Mouse (Mus musculus) heart, embryonic 15.5 days (tissue): ENCODE results near the gene Drg2. TPM values are rescaled to one million over a fixed set of nuclear protein-coding genes. Genes with fewer than 3 reads are reported as not detected.

Source experiments
- ATAC-seq: fragments of 200-750 bp; cut with Nextera tagmentation; replicated peaks from 2 replicates; pipeline ENCODE4 v1.8.0; 2017; ENCODE audit warnings: low read depth, moderate TSS enrichment; ENCODE audit not compliant: insufficient number of reproducible peaks, insufficient read depth, low FRiP score
- H3K27ac ChIP-seq: fragments of 300-500 bp; sonication (generic); 2 replicates; pipeline ENCODE4 v1.5.1; 2015; ENCODE audit warnings: mild to moderate bottlenecking, inconsistent platforms
- H3K27me3 ChIP-seq: fragments of 300-500 bp; sonication (generic); 2 replicates; pipeline ENCODE4 v1.6.1; 2015; ENCODE audit warnings: inconsistent platforms
- H3K36me3 ChIP-seq: fragments of 300-500 bp; sonication (generic); 2 replicates; pipeline ENCODE4 v1.6.1; 2015; ENCODE audit warnings: mild to moderate bottlenecking, inconsistent platforms
- H3K4me1 ChIP-seq: fragments of 300-500 bp; sonication (generic); replicated peaks from 2 replicates; pipeline ENCODE4 v1.6.1; 2015; ENCODE audit warnings: inconsistent platforms
- H3K4me2 ChIP-seq: fragments of 300-500 bp; sonication (generic); 2 replicates; pipeline ENCODE4 v1.6.1; 2015; ENCODE audit warnings: inconsistent platforms, mild to moderate bottlenecking, moderate library complexity
- H3K4me3 ChIP-seq: fragments of 300-500 bp; sonication (generic); 2 replicates; pipeline ENCODE4 v1.5.1; 2015; ENCODE audit warnings: mild to moderate bottlenecking, inconsistent platforms
- H3K9ac ChIP-seq: fragments of 300-500 bp; sonication (generic); 2 replicates; pipeline ENCODE4 v1.6.1; 2015; ENCODE audit warnings: mild to moderate bottlenecking, inconsistent platforms
- H3K9me3 ChIP-seq: fragments of 300-500 bp; sonication (generic); replicated peaks from 2 replicates; pipeline ENCODE4 v1.6.1; 2016; ENCODE audit warnings: inconsistent platforms
- WGBS: fragments of 180-500 bp; shearing (Covaris S2); methylation state at CpG from one replicate; pipeline ENCODE4 v1.1.7; 2015; ENCODE audit warnings: mixed read lengths; 5-methylcytosine and 5-hydroxymethylcytosine counted together
- polyA plus RNA-seq: library from polyadenylated mRNA; unstranded; fragments of >200 nt; fragmentation: Nextera tagmentation; extraction: Ambion mirVana; gene quantifications from 2 replicates; pipeline ENCODE4 v1.2.1, GENCODE M21; 2015

Gene Drg2
- polyA plus RNA-seq, 1 experiment from 2014 or later, result 54.0 TPM

DNA sequence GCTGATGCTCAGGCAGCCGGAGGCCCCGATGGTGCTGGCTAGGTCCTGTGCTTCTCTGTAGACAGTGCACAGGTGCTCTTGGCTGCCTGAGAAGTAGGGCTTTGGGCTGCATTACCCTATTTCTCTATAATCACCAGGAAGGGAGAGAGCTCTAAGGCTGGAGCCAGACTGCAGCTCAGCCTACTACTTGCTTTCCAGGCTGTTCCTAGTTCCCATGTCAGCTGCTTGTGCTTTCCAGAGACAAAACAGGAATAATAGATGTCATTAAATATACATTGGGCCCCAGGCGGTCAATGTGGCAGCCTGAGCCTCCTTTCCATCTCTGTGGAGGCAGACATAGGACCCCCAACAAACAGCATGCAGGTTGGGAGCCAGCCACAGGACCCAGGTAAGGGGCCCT is 14.6 kb downstream of the Drg2 start, which contains the start of gene Myo15:
Myo15 (plus strand) TSS at position 301 of the 400 bp plus-strand sequence.
- no peak within 1 kb of the TSS for H3K9ac ChIP-seq
- peaks cover 51% of the 10 kb centered on the region for H3K36me3 ChIP-seq
- H3K9me3 ChIP-seq, result no peaks in the 10 kb centered on the region
- H3K4me1 ChIP-seq, result 0 out of 2 replicates have a peak, but pooled peaks cover 2% of the 10 kb centered on the region
- no peaks in the 10 kb centered on the region for H3K27me3 ChIP-seq
- no peak for ATAC-seq
- H3K27ac ChIP-seq, result no peak within 1 kb of the TSS
- H3K4me2 ChIP-seq, result no peak within 1 kb of the TSS
- WGBS, result 90% methylated on average over 3 of the region's 3 CpGs
- no peak within 1 kb of the TSS for H3K4me3 ChIP-seq

DNA sequence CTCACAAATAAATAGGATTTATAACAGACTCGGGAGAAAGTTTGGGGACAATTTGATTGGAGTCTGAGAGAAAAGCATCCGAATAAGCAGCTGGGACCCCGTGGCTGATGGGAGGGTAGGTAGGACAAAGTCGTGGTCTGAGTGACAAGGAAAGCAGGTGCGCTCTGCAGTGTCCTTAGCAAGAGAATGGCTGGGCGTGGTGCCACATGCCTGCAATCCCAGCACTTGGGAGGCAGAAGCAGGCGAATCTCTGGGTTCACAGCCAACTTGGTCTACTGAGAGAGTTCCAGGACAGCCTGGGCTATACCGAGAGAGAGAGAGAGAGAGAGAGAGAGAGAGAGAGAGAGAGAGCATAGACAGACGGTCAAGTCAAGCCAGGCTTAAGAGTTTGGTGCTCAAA is 16.4 kb downstream of the Drg2 start:
- Histone ChIP-seq H3K4me2 (no peak overlapping the region), H3K36me3 (peaks cover 35% of the 10 kb centered on the region), H3K4me1 (0 out of 2 replicates have a peak, but pooled peaks cover 2% of the 10 kb centered on the region), H3K27me3 (no peaks in the 10 kb centered on the region), H3K27ac (no peak overlapping the region), H3K9me3 (no peaks in the 10 kb centered on the region), H3K9ac (no peak overlapping the region), H3K4me3 (no peak overlapping the region)
- ATAC-seq, result no peak
- WGBS, result 79% methylated on average over 9 of the region's 9 CpGs

DNA sequence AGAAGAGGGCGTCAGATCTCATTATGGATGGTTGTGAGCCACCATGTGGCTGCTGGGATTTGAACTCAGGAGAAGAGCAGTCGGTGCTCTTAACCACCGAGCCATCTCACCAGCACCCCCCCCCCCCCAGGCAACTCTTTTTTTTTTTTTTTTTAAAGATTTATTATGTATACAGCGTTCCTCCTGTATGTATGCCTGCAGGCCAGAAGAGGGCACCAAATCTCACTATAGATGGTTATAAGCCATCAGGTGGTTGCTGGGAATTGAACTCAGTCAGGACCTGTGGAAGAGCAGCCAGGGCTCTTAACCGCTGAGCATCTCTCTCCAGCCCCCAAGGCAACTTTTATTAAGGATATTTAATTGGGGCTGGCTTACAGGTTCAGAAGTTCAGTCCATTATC is 20.1 kb downstream of the Drg2 start:
- H3K4me3 ChIP-seq, result no peak overlapping the region
- H3K27me3 ChIP-seq, result peaks cover 10% of the 10 kb centered on the region; the same call in 1 of the 2 replicates
- H3K4me1 ChIP-seq, result peaks cover 9% of the 10 kb centered on the region
- peaks cover 2% of the 10 kb centered on the region; the same call in 1 of the 2 replicates for H3K36me3 ChIP-seq
- no peak overlapping the region for H3K27ac ChIP-seq
- no peaks in the 10 kb centered on the region for H3K9me3 ChIP-seq
- WGBS, result 74% methylated on average over 5 of the region's 5 CpGs
- ATAC-seq, result no peak
- no peak overlapping the region for H3K9ac ChIP-seq
- H3K4me2 ChIP-seq, result no peak overlapping the region

DNA sequence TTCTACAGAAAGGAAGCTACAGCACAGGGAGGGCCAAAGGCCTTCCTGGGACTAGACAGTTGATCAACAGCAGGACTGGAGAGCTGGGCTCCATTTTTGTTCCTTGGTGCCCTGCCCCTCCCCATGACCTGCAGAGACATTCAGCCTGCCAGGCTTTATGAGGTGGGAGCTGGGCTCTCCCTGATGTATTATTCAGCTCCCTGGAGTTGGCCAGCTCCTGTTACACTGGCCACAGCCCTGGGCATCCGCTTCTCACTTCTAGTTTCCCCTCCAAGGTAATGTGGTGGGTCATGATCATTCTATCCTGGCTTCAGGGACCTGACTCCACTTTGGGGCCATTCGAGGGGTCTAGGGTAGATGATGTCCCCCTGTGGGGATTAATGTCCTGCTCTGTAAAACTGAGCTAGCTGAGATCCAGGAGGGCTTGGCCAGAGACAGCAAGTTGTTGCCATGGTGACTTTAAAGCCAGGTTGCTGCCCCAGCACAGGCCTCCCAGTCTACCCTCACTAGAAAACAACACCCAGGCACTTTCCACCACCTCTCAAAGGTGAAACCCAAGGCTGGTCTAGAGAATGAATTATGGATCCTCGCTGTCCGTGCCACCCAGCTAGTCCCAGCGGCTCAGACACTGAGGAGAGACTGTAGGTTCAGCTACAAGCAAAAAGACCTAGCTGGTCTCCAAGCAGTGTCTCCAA is 21.4 kb downstream of the Drg2 start:
- no peak overlapping the region for H3K27ac ChIP-seq
- peaks cover 9% of the 10 kb centered on the region for H3K4me1 ChIP-seq
- no peak overlapping the region for H3K9ac ChIP-seq
- H3K36me3 ChIP-seq, result no peaks in the 10 kb centered on the region
- no peak overlapping the region for H3K4me2 ChIP-seq
- no peaks in the 10 kb centered on the region for H3K9me3 ChIP-seq
- peaks cover 20% of the 10 kb centered on the region for H3K27me3 ChIP-seq
- ATAC-seq, result no peak
- H3K4me3 ChIP-seq, result no peak overlapping the region
- WGBS, result 82% methylated on average over 5 of the region's 5 CpGs

DNA sequence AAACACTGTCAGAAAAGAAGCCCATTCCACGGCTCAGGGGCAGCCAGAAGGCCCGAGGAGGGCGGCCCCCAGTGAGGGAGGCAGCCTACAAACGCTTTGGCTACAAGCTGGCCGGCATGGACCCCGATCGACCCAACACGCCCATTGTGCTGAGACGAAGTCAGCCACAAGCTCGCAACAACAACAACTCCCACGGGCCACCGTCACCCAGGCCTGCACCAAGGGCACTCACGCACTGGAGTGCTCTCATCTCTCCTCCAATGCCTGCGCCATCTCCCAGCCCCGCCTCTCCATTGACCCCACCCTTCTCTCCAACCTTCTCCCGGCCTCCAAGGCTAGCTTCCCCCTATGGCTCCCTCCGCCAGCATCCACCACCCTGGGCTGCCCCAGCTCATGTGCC is 23.7 kb downstream of the Drg2 start:
- 15% methylated on average over 17 of the region's 17 CpGs for WGBS
- no peaks in the 10 kb centered on the region for H3K36me3 ChIP-seq
- peaks cover 7% of the 10 kb centered on the region for H3K4me1 ChIP-seq
- no peaks in the 10 kb centered on the region for H3K9me3 ChIP-seq
- peaks cover 20% of the 10 kb centered on the region for H3K27me3 ChIP-seq
- no peak overlapping the region for H3K9ac ChIP-seq
- no peak overlapping the region for H3K27ac ChIP-seq
- peak overlapping the region; percentile 57 for H3K4me2 ChIP-seq
- H3K4me3 ChIP-seq, result peak overlapping the region; percentile 24
- ATAC-seq, result 0 out of 2 replicates have a peak, but pooled peaks have one; percentile 10

DNA sequence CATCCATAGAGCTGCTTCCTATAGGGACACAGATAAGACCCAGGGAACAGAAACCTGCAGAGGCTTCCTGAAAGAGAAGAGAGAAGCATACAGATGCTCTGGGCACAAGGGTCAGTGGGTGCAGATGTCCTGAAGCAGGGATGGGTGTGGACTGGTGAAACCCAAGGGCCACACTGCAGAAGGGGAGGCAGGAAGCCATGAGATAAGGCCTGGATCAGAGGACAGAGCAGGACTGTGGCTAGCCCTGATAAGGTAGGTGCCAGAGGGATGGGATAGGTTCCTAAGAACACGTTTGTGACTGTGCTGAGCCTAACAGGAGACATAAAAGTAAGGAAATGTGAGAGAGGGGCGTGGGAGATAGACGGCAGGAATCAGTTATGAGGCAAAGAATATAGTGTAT is 31.9 kb downstream of the Drg2 start:
- no peaks in the 10 kb centered on the region for H3K27me3 ChIP-seq
- H3K9ac ChIP-seq, result no peak overlapping the region
- no peak overlapping the region for H3K27ac ChIP-seq
- H3K4me3 ChIP-seq, result no peak overlapping the region
- H3K4me1 ChIP-seq, result no peaks in the 10 kb centered on the region
- no peak for ATAC-seq
- no peaks in the 10 kb centered on the region for H3K36me3 ChIP-seq
- no peaks in the 10 kb centered on the region for H3K9me3 ChIP-seq
- no peak overlapping the region for H3K4me2 ChIP-seq
- 38% methylated on average over 3 of the region's 3 CpGs for WGBS

DNA sequence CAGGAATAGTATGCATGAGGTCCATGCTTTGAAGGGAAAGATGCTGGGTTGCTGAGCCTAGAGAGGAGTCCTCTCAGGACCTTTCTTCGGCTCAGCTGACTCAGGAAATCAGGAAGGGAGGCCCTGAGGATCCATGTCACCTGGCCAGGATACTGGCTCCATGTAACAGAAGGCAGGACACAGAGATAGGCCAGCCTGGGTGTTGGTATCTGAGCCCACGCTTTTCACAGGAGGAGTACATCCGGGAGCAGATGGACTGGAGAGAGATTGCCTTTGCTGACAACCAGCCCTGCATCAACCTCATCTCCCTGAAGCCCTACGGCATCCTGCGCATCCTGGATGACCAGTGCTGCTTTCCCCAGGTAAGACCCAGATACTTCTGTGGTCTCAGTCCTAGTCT is 38.3 kb downstream of the Drg2 start:
- 79% methylated on average over 5 of the region's 5 CpGs for WGBS

DNA sequence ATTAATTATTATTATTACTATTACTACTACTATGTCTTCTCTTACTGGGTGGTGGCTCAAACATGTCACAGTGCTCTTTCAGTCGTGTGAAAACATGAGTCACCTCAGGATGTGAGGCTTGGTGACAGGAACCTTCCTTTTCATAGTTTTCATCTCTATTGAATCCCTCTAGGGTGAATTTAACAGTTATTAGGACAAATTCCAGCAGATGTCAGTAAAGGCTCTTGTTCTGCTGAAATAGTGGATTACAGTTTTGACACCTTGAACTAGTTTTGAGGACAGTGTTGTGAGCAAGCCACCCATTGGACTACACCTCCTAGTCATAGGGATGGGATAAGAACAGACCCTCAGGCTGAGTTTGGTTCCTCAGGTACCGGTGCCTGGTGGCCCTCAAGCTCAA is 41.3 kb downstream of the Drg2 start:
- no peak for ATAC-seq
- Histone ChIP-seq H3K27ac (no peak overlapping the region), H3K9ac (no peak overlapping the region), H3K36me3 (no peaks in the 10 kb centered on the region), H3K4me2 (no peak overlapping the region), H3K9me3 (no peaks in the 10 kb centered on the region), H3K4me3 (no peak overlapping the region), H3K4me1 (no peaks in the 10 kb centered on the region), H3K27me3 (peaks cover 28% of the 10 kb centered on the region)
- 61% methylated on average over 2 of the region's 2 CpGs for WGBS

More for the DNA sequence above, 38.3 kb downstream of the Drg2 start:
- H3K36me3 ChIP-seq, result no peaks in the 10 kb centered on the region
- no peaks in the 10 kb centered on the region for H3K9me3 ChIP-seq
- no peak overlapping the region for H3K9ac ChIP-seq
- no peaks in the 10 kb centered on the region for H3K4me1 ChIP-seq
- no peak overlapping the region for H3K4me3 ChIP-seq
- H3K27me3 ChIP-seq, result peaks cover 28% of the 10 kb centered on the region
- no peak overlapping the region for H3K27ac ChIP-seq
- H3K4me2 ChIP-seq, result no peak overlapping the region
- ATAC-seq, result no peak

DNA sequence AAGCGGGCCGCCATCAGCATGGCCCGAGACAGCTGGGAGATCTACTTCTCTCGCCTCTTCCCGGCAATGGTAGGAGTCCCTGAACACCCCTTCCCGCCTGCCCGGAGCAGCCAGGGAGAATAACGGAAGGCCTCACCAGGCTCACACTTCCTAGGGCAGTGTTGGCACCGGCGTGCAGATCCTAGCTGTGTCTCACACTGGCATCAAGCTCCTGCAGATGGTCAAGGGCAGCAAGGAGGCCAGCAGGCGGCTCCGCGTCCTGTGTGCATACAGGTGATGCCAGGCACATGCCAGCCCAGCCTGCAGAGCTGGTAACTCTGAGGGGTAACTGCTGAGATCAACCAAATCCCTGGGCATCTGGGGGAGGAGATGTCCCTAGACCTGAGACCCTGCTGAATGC is 52.9 kb downstream of the Drg2 start:
- H3K4me2 ChIP-seq, result no peak overlapping the region
- 80% methylated on average over 13 of the region's 13 CpGs for WGBS
- H3K27me3 ChIP-seq, result peaks cover 38% of the 10 kb centered on the region
- no peak overlapping the region for H3K9ac ChIP-seq
- H3K36me3 ChIP-seq, result no peaks in the 10 kb centered on the region
- no peak overlapping the region for H3K27ac ChIP-seq
- no peak overlapping the region for H3K4me3 ChIP-seq
- peaks cover 13% of the 10 kb centered on the region for H3K4me1 ChIP-seq
- H3K9me3 ChIP-seq, result no peaks in the 10 kb centered on the region
- no peak for ATAC-seq

DNA sequence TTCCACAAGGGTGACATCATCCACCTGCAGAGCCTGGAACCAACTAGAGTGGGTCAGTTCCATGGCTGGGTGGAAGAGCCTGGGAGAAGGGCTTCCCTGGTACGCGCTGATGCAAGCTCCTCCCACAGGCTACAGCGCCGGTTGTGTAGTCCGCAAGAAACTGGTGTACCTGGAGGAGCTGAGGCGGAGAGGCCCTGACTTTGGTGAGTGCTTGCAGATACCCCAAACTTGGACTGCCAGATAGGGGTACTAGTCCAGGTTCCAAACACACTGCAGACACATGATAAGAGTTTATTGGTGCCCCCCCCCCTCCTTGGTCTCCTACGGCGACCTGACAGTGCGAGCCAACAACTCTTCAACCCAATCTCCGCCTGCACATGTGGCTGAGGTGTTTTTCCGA is 54.6 kb downstream of the Drg2 start:
- ATAC-seq, result no peak
- Histone ChIP-seq H3K4me1 (peaks cover 13% of the 10 kb centered on the region), H3K27me3 (peaks cover 40% of the 10 kb centered on the region), H3K9ac (peak overlapping the region; percentile 40; the same call in 1 of the 2 replicates), H3K36me3 (no peaks in the 10 kb centered on the region), H3K27ac (no peak overlapping the region), H3K4me3 (peak overlapping the region; percentile 42), H3K4me2 (peak overlapping the region; percentile 79), H3K9me3 (no peaks in the 10 kb centered on the region)
- 4% methylated on average over 11 of the region's 11 CpGs for WGBS

DNA sequence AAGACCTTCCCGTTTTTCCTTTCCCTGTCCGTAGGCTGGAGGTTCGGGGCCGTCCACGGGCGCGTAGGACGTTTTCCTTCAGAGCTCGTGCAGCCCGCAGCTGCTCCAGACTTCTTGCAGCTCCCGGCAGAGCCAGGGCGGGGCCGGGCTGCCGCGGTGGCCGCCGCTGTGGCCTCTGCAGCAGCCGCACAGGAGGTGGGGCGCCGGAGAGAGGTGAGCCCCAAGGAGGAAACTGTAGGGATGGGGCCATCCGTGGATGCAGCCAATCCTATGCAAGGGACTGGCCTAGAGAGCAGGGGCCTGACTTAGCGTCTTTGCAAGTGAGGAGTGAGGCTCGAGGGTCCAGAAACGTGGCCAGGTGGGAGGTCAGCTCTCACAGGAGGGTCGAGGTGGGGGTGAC is 55.1 kb downstream of the Drg2 start:
- Histone ChIP-seq H3K4me2 (peak overlapping the region; percentile 79), H3K4me3 (peak overlapping the region; percentile 42), H3K4me1 (peaks cover 13% of the 10 kb centered on the region), H3K9me3 (no peaks in the 10 kb centered on the region), H3K27ac (no peak overlapping the region), H3K9ac (peak overlapping the region; percentile 40), H3K36me3 (no peaks in the 10 kb centered on the region), H3K27me3 (peaks cover 41% of the 10 kb centered on the region)
- under 1% methylated on average over 25 of the region's 25 CpGs for WGBS
- ATAC-seq, result 0 out of 2 replicates have a peak, but pooled peaks have one; percentile 35

DNA sequence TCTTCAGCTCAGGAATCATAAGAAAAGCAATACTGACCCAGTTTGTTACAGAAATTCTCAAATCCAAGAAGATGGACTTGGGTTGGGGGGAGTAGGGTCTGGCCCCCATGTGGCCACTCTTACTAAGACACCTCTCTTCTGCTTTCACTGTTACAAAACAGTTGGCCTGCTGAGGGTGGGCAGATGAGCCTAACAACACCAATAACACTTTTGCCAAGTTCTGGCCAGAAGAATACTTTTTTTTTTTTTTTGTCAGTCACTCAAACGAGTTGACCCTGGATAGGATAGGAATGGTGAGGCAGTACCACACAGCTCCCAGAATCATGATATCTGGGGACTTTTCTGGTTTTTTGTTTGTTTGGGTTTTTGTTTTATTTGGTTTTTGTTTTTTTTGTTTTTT is 57.5 kb downstream of the Drg2 start:
- H3K27me3 ChIP-seq, result peaks cover 39% of the 10 kb centered on the region
- 67% methylated on average over 1 of the region's 1 CpGs for WGBS

More for the DNA sequence above, 57.5 kb downstream of the Drg2 start:
- Histone ChIP-seq H3K36me3 (no peaks in the 10 kb centered on the region), H3K9ac (no peak overlapping the region), H3K4me2 (no peak overlapping the region), H3K9me3 (no peaks in the 10 kb centered on the region), H3K4me3 (no peak overlapping the region), H3K27ac (no peak overlapping the region), H3K4me1 (peaks cover 13% of the 10 kb centered on the region)
- no peak for ATAC-seq
